Mouse (Mus musculus): Measurements from ENCODE around the gene Zfp689. TPM values are rescaled to one million over a fixed set of nuclear protein-coding genes. Genes with fewer than 3 reads are reported as not detected.

Gene Zfp689
- polyA plus RNA-seq, 1 experiment from 2014 or later, result 11.7 TPM

Small RNA genes within 50 kb of the gene (microRNA-seq; reads per million reads assigned to microRNA genes)
- not detected for gene Gm47278 (ENCODE audit: borderline number of aligned reads)
- gene Mir7060 (ENCODE audit: borderline number of aligned reads), result not detected

Other genes with a start within 250 kb of the Zfp689 start
- gene Tbc1d10b, start 240.7 kb downstream of the Zfp689 start, polyA plus RNA-seq (2014; fragmentation: Nextera tagmentation; extraction: Ambion mirVana), result 15.8 and 19.2 TPM in 2 replicates
- 19.8 and 22.8 TPM in 2 replicates for gene Mylpf, start 240.3 kb downstream of the Zfp689 start, polyA plus RNA-seq (2014; fragmentation: Nextera tagmentation; extraction: Ambion mirVana)
- 20.9 and 22.5 TPM in 2 replicates for gene Zfp553, start 216.1 kb downstream of the Zfp689 start, polyA plus RNA-seq (2014; fragmentation: Nextera tagmentation; extraction: Ambion mirVana)
- 21.0 and 24.6 TPM in 2 replicates for gene Sept1, start 216.0 kb downstream of the Zfp689 start, polyA plus RNA-seq (2014; fragmentation: Nextera tagmentation; extraction: Ambion mirVana)
- gene Zfp771, start 204.9 kb downstream of the Zfp689 start, polyA plus RNA-seq (2014; fragmentation: Nextera tagmentation; extraction: Ambion mirVana), result 63.2 and 65.3 TPM in 2 replicates
- 253 and 266 TPM in 2 replicates for gene Dctpp1, start 188.4 kb downstream of the Zfp689 start, polyA plus RNA-seq (2014; fragmentation: Nextera tagmentation; extraction: Ambion mirVana)
- 92.4 and 102 TPM in 2 replicates for gene Sephs2, start 175.1 kb downstream of the Zfp689 start, polyA plus RNA-seq (2014; fragmentation: Nextera tagmentation; extraction: Ambion mirVana)
- 0.59 and 1.2 TPM in 2 replicates for gene Itgal, start 152.9 kb downstream of the Zfp689 start, polyA plus RNA-seq (2014; fragmentation: Nextera tagmentation; extraction: Ambion mirVana)
- gene Zfp768, start 103.6 kb downstream of the Zfp689 start, polyA plus RNA-seq (2014; fragmentation: Nextera tagmentation; extraction: Ambion mirVana), result 6.1 and 6.4 TPM in 2 replicates
- gene Zfp747, start 73.1 kb downstream of the Zfp689 start, polyA plus RNA-seq (2014; fragmentation: Nextera tagmentation; extraction: Ambion mirVana), result 5.6 and 7.8 TPM in 2 replicates
- gene 9130019O22Rik, start 62.0 kb downstream of the Zfp689 start, polyA plus RNA-seq (2014; fragmentation: Nextera tagmentation; extraction: Ambion mirVana), result 6.7 and 7.1 TPM in 2 replicates
- gene E430018J23Rik, start 55.5 kb downstream of the Zfp689 start, polyA plus RNA-seq (2014; fragmentation: Nextera tagmentation; extraction: Ambion mirVana), result 6.1 TPM in 2 replicates
- 7.9 and 8.2 TPM in 2 replicates for gene Zfp764, start 42.3 kb downstream of the Zfp689 start, polyA plus RNA-seq (2014; fragmentation: Nextera tagmentation; extraction: Ambion mirVana)
- gene Zfp688, start 27.1 kb downstream of the Zfp689 start, polyA plus RNA-seq (2014; fragmentation: Nextera tagmentation; extraction: Ambion mirVana), result 27.3 and 29.8 TPM in 2 replicates
- gene Prr14, start 10.5 kb upstream of the Zfp689 start, polyA plus RNA-seq (2014; fragmentation: Nextera tagmentation; extraction: Ambion mirVana), result 54.8 and 58.5 TPM in 2 replicates
- gene Fbrs, start 30.0 kb upstream of the Zfp689 start, polyA plus RNA-seq (2014; fragmentation: Nextera tagmentation; extraction: Ambion mirVana), result 8.9 and 10.2 TPM in 2 replicates
- gene Srcap, start 62.8 kb upstream of the Zfp689 start, polyA plus RNA-seq (2014; fragmentation: Nextera tagmentation; extraction: Ambion mirVana), result 41.9 and 47.5 TPM in 2 replicates
- 16.1 and 16.3 TPM in 2 replicates for gene Gm42715, start 70.4 kb upstream of the Zfp689 start, polyA plus RNA-seq (2014; fragmentation: Nextera tagmentation; extraction: Ambion mirVana)
- gene Tmem265, start 112.2 kb upstream of the Zfp689 start, polyA plus RNA-seq (2014; fragmentation: Nextera tagmentation; extraction: Ambion mirVana), result 4.8 and 5.7 TPM in 2 replicates
- 42.9 and 45.8 TPM in 2 replicates for gene Phkg2, start 124.2 kb upstream of the Zfp689 start, polyA plus RNA-seq (2014; fragmentation: Nextera tagmentation; extraction: Ambion mirVana)
- 13.6 and 14.1 TPM in 2 replicates for gene Ccdc189, start 139.4 kb upstream of the Zfp689 start, polyA plus RNA-seq (2014; fragmentation: Nextera tagmentation; extraction: Ambion mirVana)
- 31.7 and 31.8 TPM in 2 replicates for gene Rnf40, start 139.6 kb upstream of the Zfp689 start, polyA plus RNA-seq (2014; fragmentation: Nextera tagmentation; extraction: Ambion mirVana)
- 27.3 and 27.5 TPM in 2 replicates for gene Zfp629, start 166.6 kb upstream of the Zfp689 start, polyA plus RNA-seq (2014; fragmentation: Nextera tagmentation; extraction: Ambion mirVana)

Measured in embryonic facial prominence, embryonic 11.5 days (tissue).